Mouse (Mus musculus) intestine, embryonic 15.5 days (tissue): ENCODE results near the gene Brd1. TPM values are rescaled to one million over a fixed set of nuclear protein-coding genes. Genes with fewer than 3 reads are reported as not detected.
A peak's percentile ranks its signal among the peaks of the same experiment; 100 is the strongest.
"Not testable (repeated sequence)": the region's sequence is repeated elsewhere in the genome, so short reads cannot be mapped to it uniquely, and the experiment has no call there.

ENCODE experiments used
- ATAC-seq: fragments of 200-750 bp; cut with Nextera tagmentation; 2 replicates; pipeline ENCODE4 v1.8.0; 2017; ENCODE audit warnings: moderate TSS enrichment, moderate library complexity
- H3K27ac ChIP-seq: fragments of 300-500 bp; sonication (generic); 2 replicates; pipeline ENCODE4 v1.5.1; 2015; ENCODE audit warnings: mild to moderate bottlenecking, inconsistent platforms
- H3K27me3 ChIP-seq: fragments of 300-500 bp; sonication (generic); replicated peaks from 2 replicates; pipeline ENCODE4 v1.6.1; 2015; ENCODE audit warnings: inconsistent platforms
- H3K36me3 ChIP-seq: fragments of 300-500 bp; sonication (generic); 2 replicates; pipeline ENCODE4 v1.6.1; 2015; ENCODE audit warnings: inconsistent platforms
- H3K4me1 ChIP-seq: fragments of 300-500 bp; sonication (generic); replicated peaks from 2 replicates; pipeline ENCODE4 v1.6.1; 2015; ENCODE audit warnings: inconsistent platforms
- H3K4me2 ChIP-seq: fragments of 300-500 bp; sonication (generic); replicated peaks from 2 replicates; pipeline ENCODE4 v1.6.1; 2015; ENCODE audit warnings: mild to moderate bottlenecking, inconsistent platforms
- H3K4me3 ChIP-seq: fragments of 300-500 bp; sonication (generic); replicated peaks from 2 replicates; pipeline ENCODE4 v1.5.1; 2015; ENCODE audit warnings: inconsistent platforms
- H3K9ac ChIP-seq: fragments of 300-500 bp; sonication (generic); 2 replicates; pipeline ENCODE4 v1.6.1; 2015; ENCODE audit warnings: inconsistent platforms
- H3K9me3 ChIP-seq: fragments of 300-500 bp; sonication (generic); 2 replicates; pipeline ENCODE4 v1.6.1; 2016; ENCODE audit warnings: inconsistent platforms
- WGBS: fragments of 180-500 bp; shearing (Covaris S2); methylation state at CpG from one replicate; pipeline ENCODE4 v1.1.7; 2015; 5-methylcytosine and 5-hydroxymethylcytosine counted together
- polyA plus RNA-seq: library from polyadenylated mRNA; unstranded; fragments of >200 nt; fragmentation: Nextera tagmentation; extraction: Ambion mirVana; gene quantifications from 2 replicates; pipeline ENCODE4 v1.2.1, GENCODE M21; 2015

Brd1 gene
- polyA plus RNA-seq, 1 experiment from 2014 or later: 17.1 TPM

DNA sequence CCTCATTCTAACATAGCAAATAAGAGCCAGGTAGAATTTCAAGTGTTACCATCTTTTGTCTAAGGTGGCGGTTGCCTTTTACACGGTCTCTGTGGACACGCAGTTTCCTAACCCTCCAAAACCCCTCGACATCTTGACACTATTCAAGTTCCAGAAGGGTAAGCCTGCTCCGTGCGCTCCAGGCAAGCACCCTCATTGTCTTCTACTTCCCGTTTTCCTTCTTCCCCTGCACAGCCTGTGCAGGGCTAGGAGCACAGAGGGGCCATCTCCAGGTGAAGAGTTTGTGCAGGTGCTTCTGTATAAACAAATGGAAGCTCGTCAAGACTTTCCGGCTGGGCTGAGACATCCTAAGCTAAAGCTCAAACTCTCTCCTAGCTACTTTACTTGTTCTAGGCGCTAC lies 16.0 kb upstream of the Brd1 start:
- no peaks in the 10 kb centered on the region for H3K36me3 ChIP-seq
- H3K27ac ChIP-seq: no peak overlapping the region
- H3K9me3 ChIP-seq: no peaks in the 10 kb centered on the region
- H3K4me3 ChIP-seq: no peak overlapping the region
- H3K9ac ChIP-seq: no peak overlapping the region
- WGBS: 87% methylated on average over 10 of the region's 10 CpGs
- H3K4me1 ChIP-seq: peaks cover 8% of the 10 kb centered on the region; the same call in 1 of the 2 replicates
- no peaks in the 10 kb centered on the region for H3K27me3 ChIP-seq
- peak overlapping the region; percentile 78 for H3K4me2 ChIP-seq
- ATAC-seq: no peak

- H3K9ac ChIP-seq, H3K27ac ChIP-seq, ATAC-seq, H3K9me3 ChIP-seq, H3K27me3 ChIP-seq, H3K4me3 ChIP-seq, H3K4me1 ChIP-seq, H3K4me2 ChIP-seq, H3K36me3 ChIP-seq: not testable (repeated sequence)
- 84% methylated on average over 8 of the region's 8 CpGs for WGBS
Observed at GRCm38 (mm10) chr15:88749617-88750016, 15.6 kb upstream of the Brd1 start.

DNA sequence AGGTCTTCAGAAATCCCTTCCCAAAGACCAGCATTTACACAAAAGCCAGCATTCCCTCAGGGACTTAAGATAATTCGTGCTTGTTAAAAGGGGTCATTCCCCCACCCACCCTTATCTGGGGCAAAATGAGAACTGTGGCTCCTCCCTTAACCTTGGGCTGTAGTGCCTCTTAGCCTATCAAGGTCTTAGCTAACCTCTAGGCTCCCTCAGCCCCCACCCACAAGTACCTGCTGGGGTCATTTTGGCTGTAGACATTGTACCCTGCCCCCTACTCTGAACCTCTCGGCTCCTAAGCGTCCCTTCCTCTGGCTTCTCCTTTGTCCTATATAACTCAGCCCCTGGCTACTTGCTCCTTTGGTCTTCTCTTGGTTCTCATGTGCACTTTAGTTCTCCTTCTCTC lies 11.9 kb upstream of the Brd1 start:
- Histone ChIP-seq H3K4me1 (peaks cover 4% of the 10 kb centered on the region; the same call in 1 of the 2 replicates), H3K27me3 (no peaks in the 10 kb centered on the region), H3K4me3 (no peak overlapping the region), H3K9me3 (no peaks in the 10 kb centered on the region), H3K27ac (peak overlapping the region; percentile 64), H3K36me3 (no peaks in the 10 kb centered on the region), H3K9ac (no peak overlapping the region), H3K4me2 (no peak overlapping the region)
- WGBS: 53% methylated on average over 3 of the region's 3 CpGs
- peak; percentile 62 for ATAC-seq

DNA sequence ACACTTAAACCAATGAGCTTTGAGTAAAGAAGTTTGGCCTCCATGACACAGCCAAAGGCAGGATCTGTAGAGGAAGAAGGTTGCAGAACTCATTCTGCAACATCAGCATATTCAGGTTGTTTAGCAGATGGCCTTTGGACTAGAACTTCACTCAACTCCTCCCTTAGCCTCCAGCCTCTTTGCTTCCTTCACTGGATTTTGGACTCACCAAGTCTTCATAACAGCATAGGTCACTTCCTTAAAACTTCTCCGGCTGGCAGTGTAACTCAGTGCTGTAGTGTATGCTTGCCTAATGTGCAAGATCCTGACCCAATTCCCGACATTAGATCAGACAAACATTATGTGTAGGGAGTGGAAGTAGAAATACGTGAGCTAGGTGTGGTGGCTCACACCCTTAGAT lies 11.3 kb upstream of the Brd1 start:
- 71% methylated on average over 3 of the region's 3 CpGs for WGBS
- Histone ChIP-seq H3K4me1 (peaks cover under 1% of the 10 kb centered on the region; the same call in 1 of the 2 replicates), H3K9me3 (no peaks in the 10 kb centered on the region), H3K9ac (no peak overlapping the region), H3K4me2 (no peak overlapping the region), H3K36me3 (no peaks in the 10 kb centered on the region), H3K27ac (peak overlapping the region; percentile 64), H3K4me3 (no peak overlapping the region), H3K27me3 (no peaks in the 10 kb centered on the region)
- ATAC-seq: peak; percentile 83

GRCm38 (mm10) chr15:88743371-88743770 lies 9.3 kb upstream of the Brd1 start:
- H3K36me3 ChIP-seq, H3K4me2 ChIP-seq, H3K9me3 ChIP-seq, H3K4me3 ChIP-seq, H3K27me3 ChIP-seq, H3K4me1 ChIP-seq, H3K27ac ChIP-seq, H3K9ac ChIP-seq, ATAC-seq: not testable (repeated sequence)
- WGBS: 82% methylated on average over 5 of the region's 5 CpGs

- no peaks in the 10 kb centered on the region for H3K27me3 ChIP-seq
- H3K9me3 ChIP-seq: no peaks in the 10 kb centered on the region
- no peak overlapping the region for H3K4me2 ChIP-seq
- H3K4me3 ChIP-seq: no peak overlapping the region
- WGBS: 74% methylated on average over 6 of the region's 6 CpGs
- H3K4me1 ChIP-seq: no peaks in the 10 kb centered on the region
- H3K36me3 ChIP-seq: no peaks in the 10 kb centered on the region
- H3K27ac ChIP-seq: no peak overlapping the region
- no peak overlapping the region for H3K9ac ChIP-seq
- no peak for ATAC-seq
Observed at GRCm38 (mm10) chr15:88741366-88741765, 7.3 kb upstream of the Brd1 start.

GRCm38 (mm10) chr15:88738466-88738865 lies 4.4 kb upstream of the Brd1 start:
- Histone ChIP-seq H3K4me3 (no peak overlapping the region), H3K36me3 (no peaks in the 10 kb centered on the region), H3K9me3 (no peaks in the 10 kb centered on the region), H3K27ac (no peak overlapping the region), H3K27me3 (no peaks in the 10 kb centered on the region), H3K4me1 (0 out of 2 replicates have a peak, but pooled peaks cover 5% of the 10 kb centered on the region), H3K9ac (no peak overlapping the region), H3K4me2 (no peak overlapping the region)
- WGBS: 82% methylated on average over 2 of the region's 2 CpGs
- ATAC-seq: no peak

- 81% methylated on average over 4 of the region's 4 CpGs for WGBS
Observed at GRCm38 (mm10) chr15:88736166-88736565, 2.1 kb upstream of the Brd1 start.

GRCm38 (mm10) chr15:88733041-88733751 lies 837 bp downstream of the Brd1 start:
- peaks cover 20% of the 10 kb centered on the region for H3K36me3 ChIP-seq
- H3K27ac ChIP-seq: peak overlapping the region; percentile 87
- H3K4me3 ChIP-seq: peak overlapping the region; percentile 98
- H3K27me3 ChIP-seq: no peaks in the 10 kb centered on the region
- peak overlapping the region; percentile 76 for H3K4me2 ChIP-seq
- no peaks in the 10 kb centered on the region for H3K9me3 ChIP-seq
- peak overlapping the region; percentile 98 for H3K9ac ChIP-seq
- peak; percentile 64 for ATAC-seq
- peaks cover 33% of the 10 kb centered on the region for H3K4me1 ChIP-seq
- under 1% methylated on average over 62 of the region's 86 CpGs for WGBS

More at GRCm38 (mm10) chr15:88736166-88736565, 2.1 kb upstream of the Brd1 start:
- Histone ChIP-seq H3K27ac (no peak overlapping the region), H3K4me1 (peaks cover 20% of the 10 kb centered on the region), H3K4me3 (no peak overlapping the region), H3K4me2 (no peak overlapping the region), H3K36me3 (no peaks in the 10 kb centered on the region), H3K9me3 (no peaks in the 10 kb centered on the region), H3K9ac (no peak overlapping the region), H3K27me3 (no peaks in the 10 kb centered on the region)
- ATAC-seq: no peak

DNA sequence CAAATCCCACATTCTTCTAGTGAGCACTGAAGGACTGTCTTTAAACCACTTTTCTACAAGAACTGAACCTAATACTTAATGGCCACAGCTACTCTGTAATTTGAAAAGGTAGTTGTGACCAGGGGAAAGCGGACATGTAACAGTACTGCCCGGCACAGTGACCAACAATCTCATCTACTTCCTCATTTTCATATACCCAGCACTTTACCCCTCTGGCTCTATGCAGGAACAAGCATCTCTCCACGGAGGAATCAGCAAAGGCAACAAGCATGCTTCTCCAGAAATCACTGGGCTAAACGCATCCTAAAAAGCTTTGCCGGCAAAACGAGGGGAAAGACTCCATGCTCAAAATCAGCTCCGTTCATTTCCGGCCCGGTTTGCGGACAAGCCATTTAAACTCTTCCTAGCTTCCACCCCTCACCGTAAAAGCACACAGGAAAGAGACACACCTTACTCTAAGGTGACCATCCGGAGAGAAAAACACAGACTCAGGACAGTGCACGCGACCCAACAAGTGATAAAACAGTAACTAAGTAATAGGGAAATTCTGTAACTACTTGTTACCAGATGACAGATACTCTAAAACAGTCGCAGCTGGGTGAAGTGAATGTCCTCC lies 1.5 kb downstream of the Brd1 start:
- peak overlapping the region; percentile 76 for H3K4me2 ChIP-seq
- peak overlapping the region; percentile 87 for H3K27ac ChIP-seq
- H3K9ac ChIP-seq: peak overlapping the region; percentile 98
- H3K27me3 ChIP-seq: no peaks in the 10 kb centered on the region
- H3K9me3 ChIP-seq: no peaks in the 10 kb centered on the region
- WGBS: 14% methylated on average over 15 of the region's 15 CpGs
- peak overlapping the region; percentile 98 for H3K4me3 ChIP-seq
- peaks cover 33% of the 10 kb centered on the region for H3K4me1 ChIP-seq
- no peak for ATAC-seq
- peaks cover 20% of the 10 kb centered on the region for H3K36me3 ChIP-seq

DNA sequence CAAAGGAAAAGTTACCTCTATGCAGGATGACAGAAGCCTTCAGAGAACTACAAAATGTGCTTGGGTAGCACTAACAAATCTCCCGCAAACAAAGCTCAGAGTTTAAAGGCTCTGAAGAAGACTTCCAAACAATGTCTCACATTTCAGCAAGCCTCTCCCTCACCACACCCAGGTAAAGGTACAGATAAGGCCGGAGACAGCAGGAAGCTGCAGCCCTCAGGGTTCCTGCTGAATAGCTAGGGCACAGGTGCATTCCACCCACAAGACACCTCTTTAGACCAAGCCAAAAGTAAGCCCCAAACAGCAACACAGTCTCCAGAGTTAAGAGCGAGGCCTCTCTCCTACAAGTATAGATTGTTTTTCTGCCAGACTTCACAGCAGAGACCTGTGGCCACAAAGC lies 3.3 kb downstream of the Brd1 start:
- WGBS: 46% methylated on average over 3 of the region's 3 CpGs
- Histone ChIP-seq H3K9ac (no peak overlapping the region), H3K4me1 (peaks cover 33% of the 10 kb centered on the region), H3K27me3 (no peaks in the 10 kb centered on the region), H3K36me3 (peaks cover 23% of the 10 kb centered on the region), H3K9me3 (no peaks in the 10 kb centered on the region), H3K4me2 (peak overlapping the region; percentile 76), H3K4me3 (no peak overlapping the region), H3K27ac (peak overlapping the region; percentile 7; the same call in 1 of the 2 replicates)
- no peak for ATAC-seq

DNA sequence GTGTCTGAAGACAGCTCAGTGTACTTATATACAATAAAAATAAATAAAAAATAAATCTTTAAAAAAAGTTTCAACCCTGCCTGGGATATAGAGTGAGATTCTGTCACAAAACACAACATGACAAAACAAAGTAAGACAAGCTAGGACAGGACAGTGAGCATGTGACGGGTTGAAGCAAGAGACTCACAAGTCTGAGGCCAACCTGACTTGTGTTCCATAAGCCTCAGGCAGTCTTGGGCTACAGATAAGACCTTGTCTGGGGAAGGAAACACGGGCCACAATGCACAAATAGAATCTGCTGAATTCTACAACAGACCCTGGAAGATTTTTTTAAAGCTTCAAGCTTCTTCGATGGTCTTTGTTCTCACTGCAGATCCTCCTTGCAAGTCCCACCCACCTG lies 6.8 kb downstream of the Brd1 start:
- H3K36me3 ChIP-seq: peaks cover 42% of the 10 kb centered on the region
- H3K4me1 ChIP-seq: peaks cover 22% of the 10 kb centered on the region
- H3K9me3 ChIP-seq: no peaks in the 10 kb centered on the region
- H3K4me2 ChIP-seq: no peak overlapping the region
- H3K27me3 ChIP-seq: no peaks in the 10 kb centered on the region
- H3K9ac ChIP-seq: no peak overlapping the region
- H3K4me3 ChIP-seq: no peak overlapping the region
- no peak overlapping the region for H3K27ac ChIP-seq
- no peak for ATAC-seq
- 87% methylated on average over 3 of the region's 3 CpGs for WGBS

GRCm38 (mm10) chr15:88725036-88725435 lies 9.0 kb downstream of the Brd1 start:
- Histone ChIP-seq H3K36me3 (peaks cover 48% of the 10 kb centered on the region), H3K4me1 (peaks cover 1% of the 10 kb centered on the region; the same call in 1 of the 2 replicates), H3K27ac (no peak overlapping the region), H3K9ac (no peak overlapping the region), H3K9me3 (no peaks in the 10 kb centered on the region), H3K4me3 (no peak overlapping the region), H3K4me2 (no peak overlapping the region), H3K27me3 (no peaks in the 10 kb centered on the region)
- peak; percentile 47 for ATAC-seq
- 76% methylated on average over 5 of the region's 5 CpGs for WGBS
